Mouse (Mus musculus): ENCODE data around the gene Plekhj1.
"Not testable (repeated sequence)": the region's sequence is repeated elsewhere in the genome, so short reads cannot be mapped to it uniquely, and the experiment has no call there.

The Plekhj1 gene

DNA sequence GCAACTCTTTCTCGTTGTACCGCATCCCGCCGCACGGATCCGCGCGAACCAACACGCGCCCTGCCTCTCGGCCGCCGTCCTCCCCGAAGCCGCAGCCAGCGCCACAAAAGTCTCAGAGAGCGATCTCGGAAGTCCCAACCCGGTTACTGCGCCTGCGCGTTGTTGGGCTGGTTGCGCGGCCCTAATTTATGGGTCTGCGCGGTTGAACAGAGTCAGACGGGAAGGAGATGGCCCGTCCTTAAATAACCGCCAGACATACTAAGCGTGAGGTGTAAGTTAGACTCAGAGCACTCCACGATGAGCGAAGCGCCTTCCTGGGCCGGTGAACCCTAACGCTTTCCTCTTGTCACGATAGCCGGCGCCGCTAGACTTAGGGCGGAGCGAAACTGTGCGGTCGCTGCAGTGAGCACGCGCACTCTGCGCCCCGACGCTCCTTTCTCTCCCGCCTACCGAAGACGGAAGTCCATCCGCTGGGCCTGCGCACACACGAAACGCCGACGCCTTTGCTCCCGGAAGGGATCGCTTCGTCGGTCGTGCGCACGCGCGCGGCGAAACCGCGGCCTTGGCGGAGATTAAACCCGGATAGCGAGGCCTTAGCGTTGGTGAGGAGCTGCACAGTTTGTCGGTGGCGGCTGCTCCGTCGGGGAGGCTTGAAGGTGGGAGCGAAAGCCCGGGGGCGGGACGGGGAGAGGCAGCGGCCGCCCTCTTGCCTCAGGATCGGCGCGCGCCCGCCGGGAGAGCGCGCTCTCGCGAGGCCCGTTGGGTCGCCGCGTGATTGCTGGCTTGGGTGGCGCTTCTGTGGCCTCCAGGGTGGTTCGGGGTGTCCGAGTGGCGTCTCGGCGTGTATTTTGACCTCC is at the start of gene Plekhj1, which contains the start of gene Sf3a2:
Gene Plekhj1 (minus strand): TSS at position 477 of the 857 bp plus-strand sequence.
Gene Sf3a2 (plus strand): TSS at position 49 of the 857 bp plus-strand sequence.
- peak; percentile 93 for DNase-seq (ENCODE audit: low read depth)

DNA sequence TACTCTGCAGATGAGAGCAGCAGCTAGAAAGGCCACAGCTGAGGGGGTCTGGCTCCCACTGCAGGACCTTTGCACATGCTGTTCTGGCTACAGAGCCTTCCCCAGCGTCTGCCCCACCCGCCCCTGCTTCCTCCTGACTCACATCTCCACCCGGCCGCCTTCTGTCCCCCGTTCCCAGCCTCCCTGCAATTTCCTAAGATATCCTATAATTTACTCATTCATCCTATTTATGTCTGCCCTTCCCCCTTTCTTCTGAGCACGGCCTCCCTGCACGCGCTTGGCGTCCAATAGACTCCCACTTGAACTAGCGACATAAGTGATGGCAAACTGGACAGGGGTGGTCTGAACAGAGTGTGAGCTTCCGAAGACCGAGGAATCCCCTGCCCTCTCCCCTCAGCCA is 47.3 kb upstream of the Plekhj1 start:
- no peak for DNase-seq (ENCODE audit: low read depth)

DNA sequence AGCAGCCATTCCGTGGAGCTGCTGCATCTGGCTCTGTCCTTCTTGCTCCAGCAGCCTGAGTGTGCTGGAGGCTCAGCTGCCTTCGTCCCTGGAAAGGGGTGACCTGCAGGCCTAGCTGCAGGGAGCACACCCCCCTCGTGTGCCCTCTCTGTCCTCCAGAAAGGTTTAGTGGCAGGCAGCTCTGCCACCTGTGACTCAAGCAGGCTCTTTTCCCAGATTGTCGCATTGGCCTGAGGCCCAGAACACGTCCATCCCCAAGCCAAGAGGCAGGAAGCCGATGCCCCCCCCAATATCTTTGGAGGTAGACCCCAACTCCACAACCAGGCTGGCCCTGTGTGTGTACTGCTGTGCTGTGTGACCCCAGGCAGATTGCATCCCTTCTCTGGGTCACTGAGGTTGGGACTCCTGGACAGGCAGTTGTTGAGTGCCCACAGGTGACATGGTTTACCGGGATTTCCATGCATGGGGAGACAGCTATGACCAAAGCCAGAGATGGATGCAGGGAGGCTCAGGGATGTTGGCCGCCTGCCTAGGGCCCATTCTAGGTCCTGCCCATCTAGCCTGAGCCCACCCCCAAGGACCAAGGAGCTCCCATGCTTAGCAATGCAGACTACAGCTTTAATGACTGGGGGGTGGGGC is 46.7 kb upstream of the Plekhj1 start:
- DNase-seq (ENCODE audit: low read depth) = no peak

DNA sequence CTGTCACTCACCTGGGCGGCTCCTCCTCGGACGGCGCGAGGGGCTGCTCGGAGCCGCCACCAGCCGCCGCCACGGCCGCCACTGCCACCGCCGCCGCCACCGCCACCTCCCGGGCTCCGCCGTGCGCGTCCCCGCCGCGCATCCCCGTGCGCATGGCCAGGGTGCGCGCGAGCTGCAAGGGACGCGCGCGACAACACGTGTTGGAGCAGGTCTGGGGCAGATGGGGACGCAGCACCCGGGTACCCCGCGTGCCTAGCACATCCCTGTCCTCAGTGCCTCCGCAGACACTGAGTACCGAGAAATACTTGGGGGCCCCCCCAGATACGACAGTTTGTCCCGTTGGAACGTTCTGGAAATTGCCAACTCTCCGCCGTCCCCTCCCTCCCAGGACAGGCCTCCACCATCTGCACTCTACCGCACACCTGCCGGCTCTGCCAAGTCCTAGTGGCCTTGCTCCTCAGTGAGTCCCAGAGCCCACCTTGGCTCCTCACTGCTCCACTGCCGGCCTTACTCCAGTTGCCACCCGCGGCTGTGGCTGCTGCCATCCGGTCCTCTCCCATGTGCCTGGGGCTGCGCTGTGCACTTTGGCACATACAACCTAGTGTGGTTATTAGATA is 45.6 kb upstream of the Plekhj1 start, which contains the start of gene Lingo3:
Gene Lingo3 (minus strand): TSS at position 109 of the 617 bp plus-strand sequence.
- no peak for DNase-seq (ENCODE audit: low read depth)

DNA sequence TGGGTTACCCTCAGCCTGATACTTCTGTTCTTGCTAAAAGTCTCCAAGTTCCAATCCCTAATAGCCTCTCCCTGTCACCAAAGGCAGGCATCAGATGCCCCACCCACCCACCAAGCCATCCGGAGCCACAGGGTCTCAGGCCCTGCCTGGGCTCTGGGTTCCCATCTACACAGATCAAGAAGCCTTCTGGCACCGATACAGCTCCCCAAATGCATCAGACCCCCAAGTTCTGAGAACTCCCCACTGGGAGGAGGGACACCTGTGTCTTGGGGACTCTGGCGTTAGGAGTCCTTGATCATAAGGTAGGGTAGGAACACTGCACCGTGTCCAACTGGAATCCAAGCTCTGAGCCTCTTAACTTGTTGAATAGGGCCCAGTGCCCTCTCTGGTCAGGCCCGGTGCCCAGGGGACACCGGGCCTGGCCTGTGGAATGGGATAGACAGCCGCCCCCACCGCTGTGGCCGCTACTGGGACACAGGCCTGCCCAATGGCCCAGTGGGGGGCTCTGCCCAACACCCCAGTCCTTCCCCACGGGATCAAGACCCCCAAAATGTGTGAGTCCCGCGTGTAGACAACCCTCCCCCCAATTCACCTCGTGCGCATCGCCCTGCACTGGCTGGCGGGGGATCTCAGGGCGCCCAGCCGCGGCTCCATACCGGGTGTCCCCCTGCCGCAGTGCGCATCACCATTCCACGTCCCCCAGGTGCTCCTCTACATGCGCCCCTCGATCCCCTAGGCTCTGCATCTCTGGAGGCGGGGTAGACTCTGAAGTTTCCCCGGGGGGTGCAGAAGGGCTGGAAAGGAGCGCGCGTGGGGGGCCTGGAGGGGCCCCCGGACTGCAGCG is 44.9 kb upstream of the Plekhj1 start:
- no peak for DNase-seq (ENCODE audit: low read depth)

DNA sequence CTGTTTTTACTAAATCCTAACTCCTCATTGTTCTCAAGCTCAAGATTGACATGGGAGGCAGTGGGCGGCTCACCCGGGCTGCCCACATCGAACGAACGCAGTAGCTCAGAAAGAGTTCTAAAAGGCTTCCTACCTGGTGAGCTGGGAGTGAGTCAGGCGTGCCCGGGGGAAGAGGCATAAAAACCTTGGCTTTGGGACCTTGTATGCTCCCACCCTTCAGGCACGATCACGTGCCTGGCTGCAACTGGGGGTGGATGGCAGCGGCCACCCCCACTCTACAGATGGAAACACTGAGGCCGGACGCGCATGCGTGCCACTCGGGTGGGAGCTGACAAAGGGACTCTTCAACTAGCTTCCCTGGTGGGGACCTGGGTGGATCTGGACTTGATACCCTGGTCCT is 43.9 kb upstream of the Plekhj1 start:
- no peak for DNase-seq (ENCODE audit: low read depth)

- no peak for DNase-seq (ENCODE audit: low read depth)
Measured at GRCm38 (mm10) chr10:80841685-80842084, 43.3 kb upstream of the Plekhj1 start.

- no peak for DNase-seq (ENCODE audit: low read depth)
Measured at GRCm38 (mm10) chr10:80839848-80840247, 41.4 kb upstream of the Plekhj1 start.

DNA sequence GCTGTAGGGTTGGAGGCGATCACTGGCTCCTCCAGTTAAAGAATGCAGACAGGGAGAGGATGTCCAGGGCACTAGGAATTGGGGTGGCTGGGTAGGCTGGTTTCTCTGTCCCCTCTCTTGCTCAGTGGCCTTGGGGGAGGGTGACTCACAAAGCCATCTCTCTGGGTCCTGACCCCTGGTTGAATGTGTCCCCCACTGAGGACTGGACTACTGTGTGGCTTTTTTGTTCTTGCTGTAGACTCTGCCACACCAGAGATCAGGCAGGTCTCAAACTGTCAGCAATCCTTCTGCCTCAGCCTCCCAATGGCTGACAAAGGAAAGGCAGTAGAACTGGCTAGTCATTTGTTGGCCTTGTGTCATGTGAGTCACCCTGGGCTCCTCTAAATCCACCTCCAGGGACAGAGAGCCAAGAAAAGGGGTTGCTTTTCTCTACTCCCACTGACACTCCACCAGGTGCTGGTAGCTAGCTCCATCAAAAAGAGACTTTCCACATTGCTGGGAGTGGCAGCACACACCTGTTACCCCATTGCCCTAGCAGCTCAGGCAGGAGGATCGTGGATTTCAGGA is 40.0 kb upstream of the Plekhj1 start:
- no peak for DNase-seq (ENCODE audit: low read depth)

GRCm38 (mm10) chr10:80837827-80838226 is 39.4 kb upstream of the Plekhj1 start:
- DNase-seq (ENCODE audit: low read depth) = no peak

- DNase-seq (ENCODE audit: low read depth) = no peak
Measured at GRCm38 (mm10) chr10:80836949-80837379, 38.5 kb upstream of the Plekhj1 start.

- DNase-seq (ENCODE audit: low read depth) = no peak
Measured at GRCm38 (mm10) chr10:80835617-80836016, 37.2 kb upstream of the Plekhj1 start.

DNA sequence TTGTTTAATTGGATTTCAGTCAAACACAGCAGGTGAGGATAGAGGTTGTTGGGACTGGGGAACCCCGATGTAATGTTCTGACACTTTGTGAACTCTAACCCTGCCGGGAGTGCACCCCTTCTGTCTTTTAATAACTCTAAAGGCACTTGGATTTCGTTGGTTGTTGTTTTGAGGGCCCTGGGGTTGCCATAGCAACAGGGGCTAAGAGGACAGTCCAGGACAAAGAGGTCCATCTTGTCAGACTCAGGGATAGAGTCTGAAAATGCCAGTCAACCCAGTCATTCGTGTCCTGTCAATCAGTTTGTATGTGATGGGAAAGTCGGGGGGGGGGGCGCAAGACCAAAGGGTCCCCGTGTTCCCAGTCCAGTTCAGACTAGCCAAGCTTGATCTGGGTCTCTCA is 34.4 kb upstream of the Plekhj1 start:
- no peak for DNase-seq (ENCODE audit: low read depth)

DNA sequence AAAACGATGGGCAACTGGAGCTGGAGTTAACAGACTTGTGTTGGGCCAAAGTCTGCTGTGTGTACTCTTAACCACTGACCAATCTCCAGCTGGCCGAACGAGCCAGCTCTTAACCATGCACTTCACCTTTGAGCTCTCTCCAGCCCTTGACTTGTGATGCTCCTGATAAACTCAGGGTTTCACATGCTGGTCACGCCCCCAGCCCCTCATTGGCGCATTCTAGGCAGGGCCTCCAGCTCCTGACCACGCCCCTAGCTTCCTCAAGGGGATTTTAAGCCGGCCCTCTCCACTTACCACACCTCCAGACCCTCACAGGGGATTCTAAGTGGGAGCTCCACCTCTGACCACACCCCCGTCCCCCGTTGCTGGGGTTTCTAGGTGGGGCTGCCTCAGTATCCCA is 32.7 kb upstream of the Plekhj1 start:
- DNase-seq (ENCODE audit: low read depth) = peak; percentile 85

- DNase-seq (ENCODE audit: low read depth) = no peak
Measured at GRCm38 (mm10) chr10:80829359-80830278, 31.2 kb upstream of the Plekhj1 start.

DNA sequence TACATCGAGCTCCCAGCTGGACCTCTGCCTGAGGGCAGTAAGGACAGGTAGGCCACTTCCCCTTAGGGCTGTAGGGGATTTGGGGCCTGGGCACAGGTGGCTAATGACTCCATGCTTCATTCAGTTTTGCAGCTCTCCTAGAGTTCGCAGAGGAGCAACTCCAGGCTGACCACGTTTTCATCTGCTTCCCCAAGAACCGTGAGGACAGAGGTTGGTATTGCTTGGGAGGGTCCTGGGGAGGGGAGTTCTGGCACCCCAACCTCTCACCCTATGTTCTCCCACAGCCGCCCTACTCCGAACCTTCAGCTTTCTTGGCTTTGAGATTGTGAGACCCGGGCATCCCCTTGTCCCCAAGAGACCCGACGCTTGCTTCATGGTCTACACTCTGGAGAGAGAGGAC is 30.2 kb upstream of the Plekhj1 start:
- not testable (repeated sequence) for DNase-seq (ENCODE audit: low read depth)

DNA sequence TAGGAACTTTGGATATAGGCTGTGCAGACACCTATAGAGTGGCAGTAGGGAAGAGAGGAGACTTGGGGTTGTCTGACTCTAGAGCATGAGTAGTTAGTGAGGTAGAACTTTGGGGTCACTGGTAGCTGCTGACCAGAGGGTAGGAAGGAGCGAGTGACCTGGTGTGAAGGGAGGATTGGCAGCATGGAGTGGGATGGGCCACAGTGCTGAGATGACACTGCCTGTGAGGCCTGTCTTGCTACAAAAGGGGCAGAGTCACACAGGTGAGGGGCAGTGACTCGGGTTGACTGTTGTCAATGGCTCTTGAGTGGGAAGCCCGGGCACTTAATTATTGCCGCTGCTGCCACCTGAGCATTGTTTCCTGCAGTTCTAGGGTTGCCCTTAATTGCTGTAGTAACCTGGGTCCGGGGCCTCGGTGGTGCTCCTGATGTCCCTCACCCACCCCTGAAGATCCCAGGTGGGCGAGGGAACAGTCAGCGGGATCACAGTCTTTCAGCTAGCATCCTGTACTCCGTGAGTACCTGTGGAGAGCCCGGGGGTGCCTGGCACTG is 29.5 kb upstream of the Plekhj1 start:
- DNase-seq (ENCODE audit: low read depth) = no peak

DNA sequence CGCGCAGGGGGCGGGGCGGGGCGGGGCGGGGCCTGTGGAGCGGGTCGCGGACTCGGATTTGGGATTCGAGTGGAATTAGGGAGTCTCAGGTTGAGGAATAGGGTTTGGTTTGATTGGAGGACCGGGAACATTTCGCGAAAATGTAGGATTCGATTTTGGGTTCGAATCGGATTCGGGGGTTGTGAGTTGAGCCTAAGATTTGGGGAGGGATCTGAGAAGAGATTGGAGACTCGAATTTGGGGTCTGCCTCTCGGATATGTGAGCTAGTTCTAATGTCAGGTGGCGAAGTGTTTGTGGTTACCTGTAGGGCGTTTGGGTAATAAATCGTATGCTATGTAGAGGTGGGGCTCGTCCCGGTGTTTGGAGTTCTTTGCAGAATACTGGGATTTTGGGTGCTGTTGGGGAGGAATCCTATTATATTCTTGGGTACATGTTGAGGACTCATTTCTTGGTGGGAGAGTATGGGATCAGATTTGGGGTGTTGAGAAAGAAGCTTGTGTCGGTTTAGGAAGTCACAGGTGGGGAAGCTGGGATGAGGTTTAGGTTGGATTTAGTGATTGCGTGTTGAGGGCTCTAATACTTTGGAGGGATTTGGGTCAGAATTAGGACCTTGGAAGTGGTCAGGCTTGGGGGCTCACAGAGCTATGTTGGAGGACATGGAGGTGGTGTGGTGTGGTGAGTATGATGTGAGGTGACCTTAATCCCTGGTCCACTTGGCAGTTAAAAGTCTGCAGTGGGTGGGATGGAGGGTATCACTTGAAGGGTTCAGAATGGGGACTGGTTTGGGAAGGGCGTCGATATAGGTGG is 28.8 kb upstream of the Plekhj1 start:
- no peak for DNase-seq (ENCODE audit: low read depth)
